Mouse (Mus musculus) fibroblast of lung, adult 2 months (primary cell): Measurements from ENCODE around the gene Gm20388.
A peak's percentile ranks its signal among the peaks of the same experiment; 100 is the strongest.

Source experiments
- DNase-seq: peaks from one replicate; pipeline ENCODE4 v3.0.0-alpha.2; 2011; ENCODE audit warnings: low read depth

Gene Gm20388

GRCm38 (mm10) chr8:120045471-120045870 is 134.8 kb downstream of the Gm20388 start:
- no peak for DNase-seq

DNA sequence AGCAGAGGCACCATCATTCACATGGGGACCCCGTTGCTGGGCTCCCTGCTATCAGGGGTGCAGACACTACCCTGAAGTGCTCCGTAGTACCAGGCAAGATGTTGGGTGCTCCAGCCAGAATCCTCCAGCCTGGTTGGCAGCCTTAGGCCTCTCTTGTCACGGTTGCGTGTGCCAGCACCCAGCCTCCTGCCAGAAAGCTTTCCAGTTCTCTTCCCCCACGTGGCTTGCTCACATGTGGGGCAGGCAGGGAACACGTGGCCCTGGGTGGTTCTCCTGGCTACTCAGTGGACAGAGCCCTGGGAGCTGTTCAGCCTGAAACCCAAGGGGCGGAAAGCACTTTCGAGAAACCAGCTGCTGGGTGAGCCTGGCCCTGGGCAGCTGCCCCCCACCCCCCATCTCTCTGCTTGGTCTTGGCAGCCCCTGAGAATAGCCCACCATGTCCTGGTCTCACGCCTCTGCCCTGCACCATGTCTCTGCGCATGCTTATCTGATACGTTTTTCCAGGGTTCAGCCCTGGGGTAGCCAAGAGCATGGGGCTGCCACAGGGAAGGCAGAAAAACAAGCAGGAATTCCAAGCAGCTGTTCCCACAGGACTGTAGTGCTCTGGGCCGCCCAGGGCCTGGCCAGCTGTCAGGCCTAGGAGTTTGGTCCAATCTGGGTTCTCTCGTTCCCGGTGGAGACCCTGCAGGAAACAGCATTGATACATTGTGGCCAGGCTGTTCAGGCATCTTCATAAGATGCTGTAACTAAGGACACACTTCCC is 135.8 kb downstream of the Gm20388 start:
- DNase-seq = peak; percentile 93

GRCm38 (mm10) chr8:120049949-120050348 is 139.3 kb downstream of the Gm20388 start:
- no peak for DNase-seq

- DNase-seq = no peak
Observed at GRCm38 (mm10) chr8:120050376-120050775, 139.7 kb downstream of the Gm20388 start.

DNA sequence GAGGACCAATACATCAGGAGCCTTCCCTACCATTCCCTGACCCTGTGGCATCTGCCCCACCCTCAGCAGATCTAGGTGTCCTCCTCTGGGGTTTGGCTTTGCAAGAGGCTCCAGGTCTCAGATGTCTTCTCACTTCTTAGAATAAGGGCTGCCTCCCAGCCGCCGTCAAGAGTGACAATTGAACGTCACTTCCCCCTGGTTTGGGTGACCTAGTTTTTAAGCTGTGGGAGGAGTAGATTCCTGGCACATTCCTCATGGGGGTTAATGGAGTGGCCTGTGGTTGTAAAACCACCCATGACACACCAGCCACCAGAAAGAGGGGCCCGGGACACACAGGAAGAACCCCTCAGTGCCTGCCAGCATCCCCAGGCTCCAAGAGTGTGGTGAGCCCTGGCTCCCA is 140.4 kb downstream of the Gm20388 start:
- peak; percentile 50 for DNase-seq

DNA sequence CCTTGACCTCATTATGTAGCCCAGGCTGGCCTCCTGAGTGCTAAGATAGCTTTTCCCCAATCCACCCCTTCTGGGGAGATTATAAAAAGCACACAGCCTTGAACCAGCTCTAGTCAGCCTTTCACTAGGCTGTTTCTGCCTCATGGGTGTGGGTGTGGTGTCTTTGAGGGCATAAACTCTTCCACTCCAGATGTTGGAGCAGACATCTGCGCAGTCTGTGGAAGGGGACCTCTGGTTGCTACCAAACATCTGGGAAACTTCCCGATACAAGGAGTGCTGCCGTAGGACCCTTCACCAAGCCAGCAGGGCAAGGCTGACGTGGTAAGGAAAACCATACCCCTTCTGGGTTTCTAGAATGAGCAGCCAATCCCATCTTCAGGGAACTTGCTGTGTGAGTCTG is 141.3 kb downstream of the Gm20388 start:
- DNase-seq = no peak

DNA sequence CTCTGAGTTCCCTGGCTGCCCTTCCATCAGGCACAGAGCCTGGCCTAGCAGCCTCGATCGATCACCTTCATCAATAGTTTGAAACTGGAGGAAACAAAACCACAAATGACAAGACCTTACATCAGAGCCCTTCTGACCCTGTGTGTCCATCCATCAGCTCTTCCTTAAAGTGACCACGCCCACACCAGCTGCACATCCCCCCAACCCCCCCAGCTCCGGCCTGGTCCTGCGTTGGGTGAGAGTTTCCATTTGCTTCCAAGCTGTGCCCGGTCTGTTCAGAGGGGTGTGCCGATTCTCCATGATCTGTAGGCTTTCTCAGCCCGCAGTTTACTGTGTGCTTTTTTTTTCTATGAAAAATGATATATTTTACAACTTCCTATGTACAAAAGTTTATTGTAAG is 141.7 kb downstream of the Gm20388 start:
- DNase-seq = no peak

GRCm38 (mm10) chr8:120054833-120055232 is 144.2 kb downstream of the Gm20388 start:
- DNase-seq = no peak

- no peak for DNase-seq
Observed at GRCm38 (mm10) chr8:120057078-120057477, 146.4 kb downstream of the Gm20388 start.

DNA sequence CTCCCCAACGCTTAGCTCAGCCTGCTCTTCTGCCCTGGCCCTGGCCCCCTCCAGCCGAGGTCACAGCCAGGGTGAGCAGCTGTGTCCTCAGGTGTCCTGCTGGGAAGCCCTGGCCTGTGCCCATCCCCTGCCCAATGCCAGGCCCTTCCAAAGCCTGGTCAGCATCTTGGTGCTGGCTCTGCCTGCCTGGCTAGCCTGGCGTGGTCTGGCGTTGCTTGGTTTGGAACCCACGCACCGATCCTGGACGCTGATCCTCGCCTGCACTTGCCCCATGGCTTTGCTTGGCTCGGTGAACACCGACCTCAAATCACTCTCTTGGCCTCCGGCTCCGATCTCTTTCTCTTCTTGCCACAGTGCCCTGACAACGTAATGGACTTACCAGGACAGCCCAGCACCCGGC is 152.1 kb downstream of the Gm20388 start:
- DNase-seq = no peak

DNA sequence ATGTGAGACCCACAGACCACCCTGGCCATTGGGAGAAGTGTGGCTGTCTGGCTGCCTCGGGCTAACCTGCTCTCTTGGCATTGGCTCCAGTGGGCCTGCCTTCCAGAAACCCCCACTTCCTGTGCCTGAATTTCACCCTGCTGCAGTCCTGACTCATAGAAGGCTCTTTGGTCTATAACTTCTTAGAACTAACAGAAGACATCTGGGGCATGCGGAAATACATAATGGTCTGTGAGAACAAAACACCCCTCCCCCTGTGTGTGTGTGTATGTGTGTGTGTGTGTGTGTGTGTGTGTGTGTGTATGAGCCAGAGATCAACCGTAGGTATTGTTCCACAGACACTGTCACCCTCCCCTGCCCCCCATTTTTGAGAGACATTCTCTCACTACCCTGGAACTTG is 152.7 kb downstream of the Gm20388 start:
- no peak for DNase-seq

- DNase-seq = no peak
Observed at GRCm38 (mm10) chr8:120065611-120066010, 155.0 kb downstream of the Gm20388 start.

GRCm38 (mm10) chr8:120066226-120066625 is 155.6 kb downstream of the Gm20388 start:
- DNase-seq = no peak

DNA sequence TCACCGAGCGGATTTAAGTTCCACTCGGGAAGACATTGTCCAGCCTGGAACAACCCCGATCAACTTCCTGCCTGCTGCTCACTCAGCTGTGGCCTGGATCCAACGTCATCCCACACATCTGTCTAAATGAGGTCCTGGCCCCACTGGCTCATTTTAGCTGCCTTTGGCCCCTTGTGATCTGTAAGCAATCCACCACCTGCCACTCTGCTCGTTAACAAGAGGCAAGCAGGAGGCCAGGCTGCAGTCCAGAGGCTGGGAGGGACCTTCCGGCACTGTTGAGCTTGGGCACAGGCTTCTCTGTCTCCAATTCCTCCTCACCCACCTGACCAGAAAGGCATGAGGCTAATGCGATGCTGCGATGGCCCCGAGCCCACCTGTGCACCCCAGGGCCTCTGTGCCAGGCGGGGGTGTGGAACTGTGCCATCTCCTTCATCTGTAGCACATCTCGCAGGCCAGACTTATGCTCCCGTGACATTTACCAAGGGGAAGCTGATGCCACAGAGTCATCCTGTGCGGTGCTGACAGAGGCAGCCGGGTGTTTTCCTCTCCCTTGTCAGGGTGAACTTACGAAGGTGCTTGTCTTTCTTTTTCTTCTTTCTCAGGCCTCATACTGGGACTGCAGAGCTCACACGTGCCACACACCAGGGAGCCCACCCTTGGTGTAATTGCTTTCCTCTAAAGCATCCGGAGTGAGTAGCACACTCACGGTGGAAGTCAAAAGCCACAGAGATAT is 157.5 kb downstream of the Gm20388 start:
- no peak for DNase-seq

DNA sequence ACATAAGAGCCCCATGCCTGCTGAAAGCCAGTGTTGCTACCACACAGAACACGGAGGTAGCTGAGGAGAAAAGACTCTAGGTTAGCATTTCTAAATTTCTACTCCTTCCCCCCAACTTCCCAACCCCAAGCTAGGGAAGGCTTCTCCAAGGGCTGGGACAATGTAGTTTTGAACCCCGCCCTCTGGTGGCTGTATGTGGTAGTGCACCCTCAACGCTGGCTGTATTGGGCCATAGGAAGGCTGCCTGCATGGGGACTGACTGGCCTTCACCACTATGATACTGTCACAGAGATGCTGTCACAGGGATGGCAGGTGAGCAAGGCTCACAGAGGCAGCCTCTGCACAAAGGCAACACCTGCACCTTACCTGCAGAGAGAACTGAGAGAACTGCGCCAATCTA is 161.0 kb downstream of the Gm20388 start:
- DNase-seq = peak; percentile 47

GRCm38 (mm10) chr8:120072259-120072658 is 161.6 kb downstream of the Gm20388 start:
- DNase-seq = no peak

DNA sequence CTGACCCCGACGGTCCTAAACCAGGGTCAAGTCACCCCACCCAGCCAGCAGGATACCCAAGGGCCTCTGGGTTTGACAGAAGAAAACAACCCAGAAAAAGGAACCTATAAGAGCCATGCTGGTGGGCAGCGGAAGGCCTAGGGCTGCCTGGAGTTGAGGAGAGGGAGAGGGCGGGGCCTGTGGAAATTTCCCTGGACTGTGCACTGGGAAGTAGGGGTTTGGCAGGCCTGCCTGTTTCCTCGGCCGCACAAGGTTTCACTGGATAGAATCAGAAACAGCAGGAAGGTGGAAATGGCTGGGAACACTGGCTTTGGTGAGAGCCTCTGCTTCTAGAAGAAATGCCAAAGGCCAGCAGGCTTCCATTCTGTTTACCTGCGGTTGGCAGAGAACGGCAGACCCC is 162.2 kb downstream of the Gm20388 start:
- DNase-seq = no peak

- no peak for DNase-seq
Observed at GRCm38 (mm10) chr8:120074516-120074915, 163.9 kb downstream of the Gm20388 start.

DNA sequence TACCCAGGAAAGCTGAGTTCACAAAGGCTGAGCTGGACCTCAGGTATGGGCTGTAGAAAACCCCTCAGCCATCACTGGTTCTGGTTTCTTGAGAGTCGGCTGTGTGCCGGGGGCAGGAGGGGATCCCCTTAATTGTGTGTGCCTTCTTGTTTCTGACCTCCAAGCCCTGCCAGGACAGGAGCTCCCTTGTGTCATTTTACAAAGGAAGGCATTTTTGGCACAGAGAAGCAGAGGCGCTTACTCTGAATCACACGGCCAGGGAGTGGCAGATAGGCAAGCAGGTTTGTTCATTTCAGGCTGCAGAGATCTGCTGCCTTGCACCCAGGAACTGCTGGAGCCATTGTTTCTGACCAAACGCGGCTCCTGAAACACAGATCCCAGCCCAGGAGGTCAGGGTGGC is 164.7 kb downstream of the Gm20388 start:
- no peak for DNase-seq

- no peak for DNase-seq
Observed at GRCm38 (mm10) chr8:120078080-120078479, 167.4 kb downstream of the Gm20388 start.

DNA sequence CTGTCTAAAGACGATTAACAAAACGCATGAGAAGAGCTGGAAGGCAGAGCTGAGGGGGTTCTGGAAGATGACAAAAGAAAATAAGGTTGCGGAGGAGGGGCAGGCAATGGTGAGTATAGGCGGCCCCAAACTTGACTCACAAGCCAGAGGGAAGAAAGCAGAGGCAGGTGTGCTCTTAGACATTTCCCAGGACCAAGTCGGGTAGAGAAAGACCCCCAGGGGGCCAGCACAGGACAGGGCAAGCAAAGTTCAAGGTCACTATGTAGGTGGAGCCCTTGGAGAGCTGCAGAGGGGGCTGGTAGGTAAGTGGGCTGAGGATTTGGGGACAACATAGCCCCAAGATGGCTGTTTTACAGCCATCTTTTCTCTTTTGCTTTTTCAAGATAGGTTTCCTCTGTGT is 168.7 kb downstream of the Gm20388 start:
- DNase-seq = no peak

GRCm38 (mm10) chr8:120083261-120083660 is 172.6 kb downstream of the Gm20388 start:
- no peak for DNase-seq

DNA sequence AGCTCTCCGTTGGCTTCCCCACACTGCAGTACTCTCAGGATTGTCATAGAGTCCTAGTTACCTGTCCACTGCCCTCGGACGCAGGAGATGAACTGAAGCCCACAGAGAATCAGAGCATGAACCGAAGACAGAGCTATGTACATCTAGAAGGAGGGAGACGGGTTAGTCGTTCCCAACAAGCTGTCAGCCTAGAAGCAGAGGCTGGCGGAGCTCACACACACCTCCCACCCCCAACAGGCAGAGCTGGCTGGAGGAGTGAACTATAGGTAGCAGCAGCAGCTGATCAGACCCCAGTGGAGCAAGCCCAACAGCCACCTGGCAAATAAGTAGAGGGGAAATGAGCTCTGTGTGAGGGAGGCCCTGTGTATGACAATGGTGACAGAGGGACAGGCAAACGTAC is 174.1 kb downstream of the Gm20388 start:
- DNase-seq = no peak

DNA sequence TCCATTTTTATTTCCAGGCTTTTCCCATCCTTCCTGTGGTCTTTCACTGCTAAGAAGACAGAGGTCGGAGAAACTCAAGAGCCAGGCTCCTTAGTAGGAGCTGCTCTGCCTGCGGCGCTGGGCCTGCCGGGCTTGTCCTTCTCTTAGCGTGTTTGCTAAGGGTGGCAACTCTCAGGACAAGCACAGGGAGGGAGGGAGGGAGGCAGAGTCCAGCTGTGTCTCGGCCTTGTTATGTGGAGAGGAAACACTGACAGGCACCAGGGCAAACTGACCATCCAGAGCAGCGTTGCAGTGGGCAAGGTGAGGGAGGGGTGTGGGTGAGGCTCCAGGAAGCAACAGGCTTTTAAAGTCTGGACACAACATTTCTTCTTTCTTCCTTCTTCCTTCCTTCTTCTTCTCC is 178.9 kb downstream of the Gm20388 start:
- DNase-seq = no peak
